Mouse (Mus musculus): ENCODE results near the gene Hectd4. TPM values are rescaled to one million over a fixed set of nuclear protein-coding genes. Genes with fewer than 3 reads are reported as not detected.

Hectd4 gene
- total and polyA plus RNA-seq, 3 experiments: 2.1 to 7.8 (median 6.0) TPM

DNA sequence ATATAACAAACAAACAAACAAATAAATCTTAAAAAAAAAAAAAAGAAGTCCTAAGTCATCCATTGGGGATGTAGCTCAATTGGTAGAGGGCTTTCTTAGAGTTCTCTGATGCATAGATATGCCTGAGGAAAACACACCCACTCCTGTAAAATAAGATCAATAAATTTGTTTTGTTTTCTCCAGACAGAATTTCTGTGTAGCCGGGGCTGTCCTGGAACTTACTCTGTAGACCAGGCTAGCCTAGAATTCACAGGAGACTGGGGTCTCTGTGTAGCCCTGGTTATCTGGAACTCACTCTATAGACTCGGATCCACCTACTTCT is 2.7 kb upstream of the Hectd4 start:
- Histone ChIP-seq H3K4me3 (replicated peaks in 1 of 3; ENCODE audit: low read depth in 2 of 3, low read length in 2 of 3, poor library complexity in 1 of 3) (no peak overlapping the region), H3K9me3 (replicated peaks; ENCODE audit: low read length) (peaks cover 1% of the 10 kb centered on the region), H3K27me3 (replicated peaks) (no peaks in the 10 kb centered on the region), H3K4me2 (ENCODE audit: insufficient read depth, low read depth, poor library complexity, severe bottlenecking) (no peak overlapping the region), H3K27ac (ENCODE audit: insufficient read depth, low read depth) (no peak overlapping the region), H3K79me2 (replicated peaks; ENCODE audit: control insufficient read depth, extremely low read depth, insufficient read depth, poor library complexity, severe bottlenecking) (peaks cover 6% of the 10 kb centered on the region), H3K4me1 (ENCODE audit: control insufficient read depth in 1 of 2, insufficient read depth in 2 of 2) (peaks cover 0 to 24% of the 10 kb centered on the region in 2 experiments; a peak in 2 of 4 replicates), H3K36me3 (replicated peaks in 1 of 2; ENCODE audit: control insufficient read depth in 1 of 2, insufficient read depth in 1 of 2, low read length in 1 of 2) (peaks cover 5 to 18% of the 10 kb centered on the region in 2 experiments), H3K9ac (ENCODE audit: insufficient read depth, low read depth) (no peak overlapping the region)
- DNase-seq (ENCODE audit: extremely low read depth): no peak
- in situ Hi-C loops (cut with MboI; ENCODE audit: low pct_ligation_motif_present, low pct_unique_long_range_greater_than_20kb, low sequenced_read_pairs) (no loop called here), dilution Hi-C loops (cut with MboI; ENCODE audit: extremely low pct_ligation_motif_present, extremely low pct_unique_long_range_greater_than_20kb, low sequenced_read_pairs) (no loop called here)
- no peak for TF ChIP-seq MYC (IDR thresholded peaks at IDR 0.05; ENCODE audit: low read depth, low read length)
- no peak for TF ChIP-seq USF1 (IDR thresholded peaks at IDR 0.05; ENCODE audit: low read depth, low read length)
- no peak for TF ChIP-seq RAD21 (IDR thresholded peaks at IDR 0.05; ENCODE audit: low read depth, low read length)
- TF ChIP-seq MXI1 (IDR thresholded peaks at IDR 0.05; ENCODE audit: low read depth, low read length): no peak
- TF ChIP-seq GABPA (IDR thresholded peaks at IDR 0.05; ENCODE audit: insufficient replicate concordance, low read depth, low read length): no peak
- no peak for TF ChIP-seq ZNF384 (IDR thresholded peaks at IDR 0.05; ENCODE audit: low read depth, low read length)

DNA sequence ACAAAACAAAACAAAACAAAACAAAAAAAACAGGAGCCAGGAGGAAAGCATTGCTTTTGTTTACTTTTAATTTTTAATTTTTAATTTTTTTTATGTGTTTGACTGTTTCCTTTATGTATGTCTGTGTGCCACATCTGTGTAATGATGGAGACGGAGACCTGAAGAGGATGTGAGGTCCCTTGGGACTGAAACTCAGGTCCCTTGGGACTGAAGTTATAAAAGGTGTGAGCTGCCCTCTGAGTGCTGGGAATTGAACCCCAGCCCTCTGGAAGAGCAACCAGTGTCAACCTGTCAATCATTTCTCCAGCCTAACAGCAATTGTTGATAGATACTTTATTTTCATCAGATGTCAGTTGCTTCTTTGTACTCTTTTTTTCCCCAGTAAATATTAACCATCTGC is 829 bp upstream of the Hectd4 start:
- H3K9ac ChIP-seq (ENCODE audit: insufficient read depth, low read depth): no peak overlapping the region
- H3K79me2 ChIP-seq (replicated peaks; ENCODE audit: control insufficient read depth, extremely low read depth, insufficient read depth, poor library complexity, severe bottlenecking): peaks cover 10% of the 10 kb centered on the region
- in situ Hi-C loops (cut with MboI; ENCODE audit: low pct_ligation_motif_present, low pct_unique_long_range_greater_than_20kb, low sequenced_read_pairs) (no loop called here), dilution Hi-C loops (cut with MboI; ENCODE audit: extremely low pct_ligation_motif_present, extremely low pct_unique_long_range_greater_than_20kb, low sequenced_read_pairs) (no loop called here)
- peak; percentile 74 for DNase-seq (ENCODE audit: extremely low read depth)
- H3K9me3 ChIP-seq (replicated peaks; ENCODE audit: low read length): no peaks in the 10 kb centered on the region
- no peaks in the 10 kb centered on the region for H3K27me3 ChIP-seq (replicated peaks)
- TF ChIP-seq ZNF384 (IDR thresholded peaks at IDR 0.05; ENCODE audit: low read depth, low read length): no peak
- no peak for TF ChIP-seq MAFK (IDR thresholded peaks at IDR 0.05; ENCODE audit: insufficient replicate concordance, low read length)
- TF ChIP-seq USF2 (conservative IDR thresholded peaks at IDR 0.05; ENCODE audit: low read depth, low read length): no peak
- TF ChIP-seq CHD1 (IDR thresholded peaks at IDR 0.05; ENCODE audit: low read depth, low read length): no peak
- TF ChIP-seq IRF4 (IDR thresholded peaks at IDR 0.05; ENCODE audit: low read depth, low read length): 0 out of 2 replicates have a peak, but pooled peaks have one; percentile 31
- no peak for TF ChIP-seq ELF1 (IDR thresholded peaks at IDR 0.05; ENCODE audit: low read depth, low read length)
- TF ChIP-seq ZC3H11A (IDR thresholded peaks at IDR 0.05; ENCODE audit: low read depth, low read length): no peak
- TF ChIP-seq SIN3A (IDR thresholded peaks at IDR 0.05; ENCODE audit: low read length): no peak; the same call in 1 of the 2 replicates
- TF ChIP-seq EP300 (IDR thresholded peaks at IDR 0.05; ENCODE audit: low read length): no peak
- no peak for TF ChIP-seq UBTF (IDR thresholded peaks at IDR 0.05; ENCODE audit: low read depth, low read length)
- TF ChIP-seq JUN (IDR thresholded peaks at IDR 0.05; ENCODE audit: insufficient read depth, low read depth, low read length): no peak
- TF ChIP-seq GABPA (IDR thresholded peaks at IDR 0.05; ENCODE audit: insufficient replicate concordance, low read depth, low read length): no peak
- no peak for TF ChIP-seq CHD2 (IDR thresholded peaks at IDR 0.05; ENCODE audit: low read length)
- 0 out of 2 replicates have a peak, but pooled peaks have one; percentile 54 for TF ChIP-seq KAT2A (IDR thresholded peaks at IDR 0.05; ENCODE audit: insufficient replicate concordance, low read length)
- TF ChIP-seq HCFC1 (IDR thresholded peaks at IDR 0.05; ENCODE audit: low read depth, low read length): no peak
- TF ChIP-seq MYC (IDR thresholded peaks at IDR 0.05; ENCODE audit: low read depth, low read length): no peak
- no peak for TF ChIP-seq MAX (IDR thresholded peaks at IDR 0.05; ENCODE audit: low read length)
- no peak for TF ChIP-seq ZMIZ1 (IDR thresholded peaks at IDR 0.05; ENCODE audit: low read depth, low read length)
- 0 out of 2 replicates have a peak, but pooled peaks have one; percentile 12 for TF ChIP-seq ETS1 (conservative IDR thresholded peaks at IDR 0.05; ENCODE audit: low read depth, low read length)
- TF ChIP-seq USF1 (IDR thresholded peaks at IDR 0.05; ENCODE audit: low read depth, low read length): no peak
- peaks cover 0 to 5% of the 10 kb centered on the region in 2 experiments for H3K36me3 ChIP-seq (replicated peaks in 1 of 2; ENCODE audit: control insufficient read depth in 1 of 2, insufficient read depth in 1 of 2, low read length in 1 of 2)
- no peak overlapping the region for H3K4me2 ChIP-seq (ENCODE audit: insufficient read depth, low read depth, poor library complexity, severe bottlenecking)
- H3K27ac ChIP-seq (ENCODE audit: insufficient read depth, low read depth): no peak overlapping the region
- H3K4me1 ChIP-seq (ENCODE audit: control insufficient read depth in 1 of 2, insufficient read depth in 2 of 2): peaks cover 0 to 24% of the 10 kb centered on the region in 2 experiments; a peak in 2 of 4 replicates
- no peak overlapping the region for H3K4me3 ChIP-seq (replicated peaks in 1 of 3; ENCODE audit: low read depth in 2 of 3, low read length in 2 of 3, poor library complexity in 1 of 3)
